Mouse (Mus musculus) regulatory T cell (primary cell): ENCODE data around the gene Skiv2l.
"Not testable (repeated sequence)": the region's sequence is repeated elsewhere in the genome, so short reads cannot be mapped to it uniquely, and the experiment has no call there.

Experiments
- in situ Hi-C: fragments of 300-600 bp; cut with MboI, MseI; formaldehyde crosslinking; loops from one replicate; pipeline ENCODE4 v1.15.1; 2025; ENCODE audit warnings: high pct_unique_total_duplicates

The Skiv2l gene

DNA sequence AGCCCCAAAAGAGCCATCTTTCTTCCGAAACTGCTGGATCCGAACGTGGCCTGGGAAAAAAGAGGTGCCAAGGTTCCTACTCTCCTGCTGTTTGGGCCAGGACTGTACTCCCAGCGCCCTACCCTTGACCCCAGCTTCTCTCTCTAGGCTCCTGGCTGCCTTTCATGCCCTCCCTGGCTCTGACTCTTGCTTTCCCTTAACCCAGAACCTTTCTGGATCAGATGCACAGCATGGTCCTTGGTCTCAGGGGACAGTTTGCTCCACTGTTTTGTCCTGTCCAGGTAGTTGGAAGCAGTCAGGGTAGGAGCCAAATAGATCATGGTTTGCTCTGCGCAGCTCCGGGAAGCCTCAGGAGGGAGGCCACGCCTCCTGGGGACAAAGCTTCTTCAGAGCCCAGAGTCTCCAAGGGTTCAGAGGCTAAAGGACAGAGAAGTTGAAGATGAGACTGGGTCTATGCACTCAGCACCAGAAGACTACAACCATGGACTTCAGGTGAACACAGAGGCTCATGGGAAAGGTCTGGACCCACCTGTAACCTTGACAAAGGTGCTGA is 35.1 kb downstream of the Skiv2l start:
- in situ Hi-C loops: loop anchor here (5.0 kb wide), 1 partner anchor 83 kb away; no protein-coding TSS in a partner anchor

GRCm38 (mm10) chr17:34813747-34814146 is 36.3 kb downstream of the Skiv2l start:
- in situ Hi-C loops: loop anchor here (5.0 kb wide), 1 partner anchor 81 kb away; no protein-coding TSS in a partner anchor

- in situ Hi-C loops: loop anchor here (5.0 kb wide), 1 partner anchor 79 kb away; no protein-coding TSS in a partner anchor
Measured at GRCm38 (mm10) chr17:34811275-34811674, 38.7 kb downstream of the Skiv2l start.

- in situ Hi-C loops: loop anchor here (5.0 kb wide), 1 partner anchor 79 kb away; no protein-coding TSS in a partner anchor
Measured at GRCm38 (mm10) chr17:34810811-34811210, 39.2 kb downstream of the Skiv2l start.

DNA sequence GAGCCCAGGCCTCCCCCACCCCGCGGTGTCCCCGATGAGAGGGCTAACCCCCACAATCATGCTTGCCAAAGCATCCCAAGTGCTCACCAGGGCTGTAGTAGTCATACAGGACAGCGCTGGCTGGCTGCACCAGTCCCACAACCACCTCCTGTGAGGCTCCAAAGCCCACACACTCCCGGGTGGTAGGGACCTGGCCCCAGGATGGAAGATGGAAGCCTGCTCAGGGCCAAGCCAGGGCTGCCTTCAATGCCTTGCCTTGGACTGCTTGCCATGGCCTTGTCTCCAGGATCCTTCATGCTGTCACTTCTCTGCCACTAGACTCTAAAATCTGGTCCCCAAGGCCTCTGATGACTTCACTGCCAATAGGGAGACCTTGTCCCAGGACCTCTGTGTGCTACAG is 39.6 kb downstream of the Skiv2l start:
- in situ Hi-C loops: loop anchor here (5.0 kb wide), 1 partner anchor 78 kb away; no protein-coding TSS in a partner anchor

- in situ Hi-C loops: no loop called here
Measured at GRCm38 (mm10) chr17:34808599-34809205, 41.3 kb downstream of the Skiv2l start.

GRCm38 (mm10) chr17:34807176-34807575 is 42.8 kb downstream of the Skiv2l start:
- in situ Hi-C loops: no loop called here

- in situ Hi-C loops: no loop called here
Measured at GRCm38 (mm10) chr17:34804871-34805562, 45.0 kb downstream of the Skiv2l start.

- in situ Hi-C loops: not testable (repeated sequence)
Measured at GRCm38 (mm10) chr17:34804301-34804700, 45.7 kb downstream of the Skiv2l start, which contains the start of gene Cyp21a1. Gene Cyp21a1, minus strand, starts transcription at chr17:34804561.

GRCm38 (mm10) chr17:34803367-34803766 is 46.6 kb downstream of the Skiv2l start:
- in situ Hi-C loops: not testable (repeated sequence)

DNA sequence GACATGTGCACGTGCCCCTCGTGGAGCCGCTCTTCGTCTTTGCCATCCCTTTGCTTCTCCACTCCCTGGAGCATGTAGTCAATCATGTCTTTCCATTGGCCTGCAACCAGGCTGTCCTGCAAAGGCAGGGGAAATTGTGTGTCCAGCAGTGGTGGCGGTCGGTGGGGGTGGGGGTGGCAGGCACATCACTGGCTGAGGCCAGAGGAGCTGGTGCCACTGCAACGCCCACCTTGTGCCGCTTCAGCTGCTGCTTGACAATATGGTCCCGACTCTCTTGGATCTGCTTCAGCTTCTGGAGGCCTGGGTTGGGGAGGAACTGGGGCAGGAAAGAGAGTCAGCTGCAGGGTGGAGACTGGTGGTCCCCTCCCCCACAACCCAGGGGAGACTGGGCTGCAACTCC is 47.3 kb downstream of the Skiv2l start:
- in situ Hi-C loops: not testable (repeated sequence)

GRCm38 (mm10) chr17:34800781-34801305 is 49.2 kb downstream of the Skiv2l start:
- in situ Hi-C loops: not testable (repeated sequence)

GRCm38 (mm10) chr17:34799531-34799925 is 50.5 kb downstream of the Skiv2l start:
- in situ Hi-C loops: no loop called here

DNA sequence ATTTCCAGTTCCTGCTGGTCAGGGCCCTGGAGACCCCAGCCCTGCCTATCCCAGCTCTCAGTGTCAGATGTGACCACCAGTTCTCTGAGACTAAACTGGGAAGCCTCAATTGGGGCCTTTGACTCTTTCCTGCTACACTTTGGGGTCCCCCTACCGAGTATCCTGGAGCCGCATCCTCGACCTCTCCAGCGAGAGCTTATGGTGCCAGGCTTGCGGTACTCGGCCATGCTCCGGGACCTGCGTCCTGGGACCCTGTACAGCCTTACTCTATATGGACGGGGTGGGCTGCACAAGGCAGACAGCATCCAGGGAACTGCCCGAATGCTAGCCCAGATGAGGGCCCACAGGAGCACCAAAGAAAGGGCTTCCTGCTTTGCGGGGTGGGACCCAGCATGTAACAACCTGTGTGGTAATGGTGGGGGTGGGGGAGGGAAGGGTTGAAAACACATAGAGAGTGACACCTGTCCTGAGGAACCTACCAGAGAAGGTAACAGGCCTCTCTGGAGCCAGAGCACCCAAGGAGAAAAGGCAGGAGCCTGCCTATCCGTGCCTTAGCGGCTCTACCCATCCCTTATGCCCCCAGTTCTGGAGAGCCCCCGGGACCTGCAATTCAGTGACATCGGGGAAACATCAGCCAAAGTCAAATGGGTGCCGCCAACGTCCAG is 51.0 kb downstream of the Skiv2l start:
- in situ Hi-C loops: no loop called here

DNA sequence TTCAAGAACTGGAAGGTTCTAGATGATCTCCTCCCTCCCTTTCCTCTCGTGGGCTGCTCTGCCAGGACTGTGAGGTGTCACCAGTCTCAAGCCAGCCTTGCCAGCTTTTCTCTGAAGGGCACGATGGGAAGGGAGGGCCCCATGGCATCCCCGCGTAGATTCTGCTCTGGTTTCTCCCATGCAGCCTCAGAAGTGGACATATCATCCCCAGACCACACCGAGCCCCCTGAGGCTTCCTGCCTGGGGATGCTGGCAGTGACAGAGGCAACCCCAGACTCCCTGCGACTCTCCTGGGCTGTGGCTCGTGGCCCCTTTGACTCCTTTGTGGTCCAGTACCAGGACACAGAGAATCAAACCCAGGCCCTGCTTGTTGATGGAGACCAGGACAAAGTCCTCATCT is 51.9 kb downstream of the Skiv2l start:
- in situ Hi-C loops: not testable (repeated sequence)

DNA sequence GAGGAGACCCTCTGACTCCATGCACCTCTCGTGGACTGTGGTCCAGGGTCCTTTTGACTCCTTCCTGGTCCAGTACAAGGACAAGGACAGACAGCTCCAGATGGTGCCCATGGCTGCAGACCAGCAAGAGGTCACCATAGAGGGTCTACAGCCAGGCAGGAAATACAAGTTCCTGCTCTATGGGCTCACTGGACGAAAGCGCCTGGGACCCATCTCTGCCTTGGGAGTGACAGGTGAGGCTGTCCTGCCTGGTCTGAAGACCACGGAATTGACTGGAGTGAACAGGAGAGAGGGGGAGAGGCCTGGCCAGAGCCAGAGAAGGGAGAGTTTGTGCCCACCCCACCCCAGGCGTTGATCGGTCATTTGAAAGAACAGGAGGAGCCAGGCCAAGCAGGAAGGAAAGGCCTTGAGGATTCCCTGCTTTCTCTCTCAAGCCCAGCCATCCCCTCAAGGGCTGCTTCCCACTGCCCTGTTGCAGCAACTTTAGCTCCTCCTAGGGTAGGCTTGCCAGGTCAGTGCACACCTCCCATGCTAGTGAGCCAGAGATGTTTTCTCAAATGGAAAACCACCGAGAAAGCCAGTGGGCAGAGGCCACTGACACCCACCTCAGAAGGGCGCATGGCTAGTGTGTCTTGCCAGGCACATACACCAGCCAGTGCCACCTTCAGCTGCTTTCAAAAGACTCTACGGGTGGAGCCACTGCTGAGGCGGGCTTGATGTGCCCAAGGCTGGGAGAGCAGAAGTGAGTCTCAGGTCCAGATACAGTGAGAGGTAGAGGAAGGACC is 52.6 kb downstream of the Skiv2l start:
- in situ Hi-C loops: not testable (repeated sequence)

DNA sequence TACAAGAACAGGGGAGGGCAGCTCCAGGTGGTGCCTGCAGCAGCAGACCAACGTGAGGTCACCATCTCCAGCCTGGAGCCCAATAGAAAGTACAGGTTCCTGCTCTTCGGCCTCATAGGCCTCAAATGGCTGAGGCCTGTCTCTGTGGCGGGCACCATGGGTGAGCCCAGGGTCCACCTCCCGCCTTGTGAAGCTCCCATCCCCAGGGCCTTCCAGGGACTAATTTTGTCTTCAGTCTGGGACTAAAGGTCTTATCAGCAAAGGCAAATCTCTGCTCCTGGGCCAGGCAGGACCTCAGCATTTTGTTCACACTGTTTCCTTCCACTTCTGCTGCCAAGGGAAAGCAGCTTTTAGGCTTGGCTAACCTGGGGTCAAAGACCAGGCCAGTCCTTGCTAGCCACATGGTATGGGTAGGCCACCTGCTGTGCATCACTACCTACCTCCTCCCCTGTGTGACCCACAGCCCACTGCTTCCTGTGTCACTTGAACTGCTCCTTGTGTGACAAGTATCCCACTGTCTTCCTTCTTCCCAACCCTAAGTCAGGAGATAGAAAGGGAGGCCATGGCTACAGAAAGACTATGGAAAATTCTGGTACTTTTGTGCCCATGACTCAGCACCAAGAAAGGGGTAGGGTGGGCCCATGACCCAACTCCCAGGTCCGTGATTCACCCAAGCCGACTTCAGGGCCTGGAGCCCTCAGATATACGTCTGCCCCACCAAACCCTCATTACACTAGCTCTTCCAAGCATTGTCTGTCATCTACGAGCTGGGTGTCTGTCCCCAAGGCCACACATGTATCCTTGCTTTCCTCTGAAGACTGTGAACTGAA is 53.5 kb downstream of the Skiv2l start:
- in situ Hi-C loops: no loop called here

- in situ Hi-C loops: no loop called here
Measured at GRCm38 (mm10) chr17:34795633-34796032, 54.4 kb downstream of the Skiv2l start.

DNA sequence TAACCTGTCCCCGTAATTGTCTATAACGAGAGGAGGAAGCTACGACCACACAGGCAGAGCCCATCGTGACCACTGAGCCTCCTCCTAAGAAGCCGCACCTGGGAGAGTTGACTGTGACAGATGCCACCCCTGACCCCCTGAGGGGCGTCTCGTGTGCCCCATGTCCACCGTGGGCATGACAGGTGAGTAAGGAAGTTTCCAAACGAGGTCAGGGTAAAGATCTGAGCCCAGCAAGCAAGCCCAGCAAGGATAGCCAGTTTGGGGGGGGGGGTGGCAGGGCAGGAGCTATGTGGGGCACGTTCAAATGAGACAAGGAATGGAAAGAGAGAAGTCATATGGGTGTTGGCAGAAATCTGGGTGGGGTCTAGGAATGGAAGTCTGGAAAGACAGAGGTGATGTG is 55.0 kb downstream of the Skiv2l start:
- in situ Hi-C loops: no loop called here
